Mouse (Mus musculus): Measurements from ENCODE around the gene Shisa5. TPM values are rescaled to one million over a fixed set of nuclear protein-coding genes. Genes with fewer than 3 reads are reported as not detected.

Shisa5 gene
- total and polyA plus RNA-seq, 3 experiments, result 17.1 to 207 (median 50.0) TPM

DNA sequence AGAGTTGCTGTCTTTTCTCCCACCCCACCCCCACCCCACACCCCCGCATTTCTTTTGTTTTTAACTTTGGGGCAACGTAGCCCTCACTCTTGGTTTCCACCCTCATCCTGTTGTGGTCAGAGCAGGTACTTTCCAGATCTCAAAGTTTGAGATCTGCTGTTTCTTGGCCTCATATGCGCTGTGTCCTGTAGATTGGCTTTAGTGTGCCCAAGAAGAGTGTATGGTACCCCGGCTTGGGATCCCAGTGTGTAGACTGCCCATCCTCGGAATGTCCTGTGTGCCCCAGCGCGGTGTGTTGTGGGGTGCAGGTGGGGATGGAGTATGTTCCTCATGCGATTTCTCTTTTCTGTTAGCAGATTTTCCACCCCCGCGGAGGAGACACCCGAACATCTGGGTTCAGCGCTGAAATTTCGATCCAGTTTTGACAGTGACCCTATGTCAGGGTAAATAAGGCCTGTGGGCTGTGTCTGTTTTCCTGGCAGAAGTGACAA is 12.7 kb downstream of the Shisa5 start:
- H3K4me1 ChIP-seq (ENCODE audit: insufficient read depth, low read depth, low read length), result peaks cover 48% of the 10 kb centered on the region
- H3K27me3 ChIP-seq (ENCODE audit: insufficient read depth, low read length), result no peaks in the 10 kb centered on the region
- TF ChIP-seq TAL1 (conservative IDR thresholded peaks at IDR 0.05; ENCODE audit: low read depth, low read length), result no peak
- no peak for TF ChIP-seq GATA2 (IDR thresholded peaks at IDR 0.05; ENCODE audit: borderline replicate concordance, low read depth, low read length)
- TF ChIP-seq GATA1 (IDR thresholded peaks at IDR 0.05; ENCODE audit: borderline replicate concordance, low read length), result no peak
- no peak for TF ChIP-seq POLR2AphosphoS5 (IDR thresholded peaks at IDR 0.05; ENCODE audit: insufficient replicate concordance, low read depth, low read length)
- TF ChIP-seq CTCF (IDR thresholded peaks at IDR 0.05; ENCODE audit: low read depth, low read length), result no peak
- H3K4me3 ChIP-seq (ENCODE audit: low read depth, low read length), result no peak overlapping the region
- H3K36me3 ChIP-seq (replicated peaks), result peaks cover 42% of the 10 kb centered on the region
- no peak for DNase-seq (ENCODE audit: low spot score)
- no peak for ATAC-seq (ENCODE audit: extremely low read depth, insufficient number of reproducible peaks, low FRiP score, poor library complexity, severe bottlenecking)
- no peaks in the 10 kb centered on the region for H3K9me3 ChIP-seq (replicated peaks)

DNA sequence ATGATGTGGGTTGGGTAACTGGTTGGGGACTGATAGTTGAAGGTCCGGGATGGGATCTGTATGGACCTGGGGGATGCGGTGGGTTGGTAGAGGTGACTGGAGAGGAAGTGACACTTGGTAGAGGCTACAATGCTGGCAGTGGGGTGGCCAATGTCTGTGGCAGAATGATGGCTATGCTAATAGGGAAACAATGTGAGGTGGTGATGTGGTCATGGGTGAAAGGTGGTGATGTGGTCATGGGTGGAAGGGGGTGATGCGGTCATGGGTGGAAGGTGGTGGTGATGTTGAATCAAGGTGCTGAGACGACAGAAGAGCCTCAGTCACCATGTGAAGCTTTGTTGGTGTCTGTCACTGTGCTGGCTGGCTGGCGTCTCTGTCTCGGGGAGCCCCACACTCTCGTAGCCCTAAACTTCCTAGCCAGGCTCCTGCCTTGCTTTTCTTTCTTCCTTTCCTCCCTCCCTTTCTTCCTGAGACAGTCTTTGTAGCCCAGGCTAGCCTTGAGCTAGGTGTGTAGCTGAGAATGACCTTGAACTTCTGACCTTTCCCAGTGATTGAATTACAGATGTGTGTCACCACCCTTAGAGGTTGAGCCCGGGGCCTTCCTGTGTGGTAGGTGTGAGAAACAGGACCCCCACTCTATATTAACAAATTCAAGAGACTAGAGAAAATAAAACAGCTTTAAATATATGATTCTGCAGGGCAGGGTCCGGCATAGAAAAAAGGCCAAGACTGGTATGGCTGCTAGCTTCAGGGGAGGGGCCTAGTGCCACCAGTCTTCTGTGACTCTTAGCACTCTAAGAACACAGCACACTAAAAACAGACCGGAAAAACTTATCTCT is 13.5 kb downstream of the Shisa5 start:
- ATAC-seq (ENCODE audit: extremely low read depth, insufficient number of reproducible peaks, low FRiP score, poor library complexity, severe bottlenecking), result no peak
- DNase-seq (ENCODE audit: low spot score), result no peak
- peaks cover 53% of the 10 kb centered on the region for H3K4me1 ChIP-seq (ENCODE audit: insufficient read depth, low read depth, low read length)

DNA sequence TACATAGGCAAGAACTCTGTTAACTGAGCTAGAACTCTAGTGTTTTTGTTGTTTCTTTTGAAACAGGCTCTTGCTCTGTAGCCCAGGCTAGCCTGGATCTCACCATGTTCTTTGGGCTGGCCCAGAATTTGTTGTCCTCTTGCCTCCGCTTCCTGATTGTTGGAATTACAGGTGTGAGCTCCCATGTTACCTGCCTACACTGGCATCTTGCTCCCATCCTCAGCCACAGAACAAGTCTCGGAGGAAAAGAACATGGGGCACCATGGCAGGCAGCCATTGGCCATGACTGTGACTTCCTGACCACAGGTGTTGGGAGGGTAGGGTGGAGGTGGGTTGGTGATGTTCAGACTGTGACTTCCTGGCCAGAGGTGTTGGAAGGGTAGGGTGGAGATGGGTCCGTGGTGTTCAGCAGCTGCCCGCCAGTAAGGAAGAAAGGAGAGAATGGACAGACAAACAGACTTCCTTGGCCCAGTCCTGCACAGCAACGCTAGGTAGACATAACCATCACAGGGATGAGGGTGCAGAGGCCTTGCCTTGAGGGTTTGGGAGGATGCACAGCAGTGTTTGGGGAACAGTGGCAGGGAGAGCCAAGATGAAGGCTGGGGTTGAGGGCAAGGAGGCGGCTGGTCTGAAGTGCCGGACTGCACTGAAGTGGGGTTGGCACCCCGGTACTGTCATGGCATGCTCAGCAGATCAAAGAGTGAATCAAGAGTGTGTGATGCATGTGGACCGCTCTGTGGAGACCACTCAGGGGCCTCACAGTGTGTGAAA is 14.3 kb downstream of the Shisa5 start:
- 0 out of 2 replicates have a peak overlapping the region, but pooled peaks have one; percentile 4 for H3K4me3 ChIP-seq (ENCODE audit: low read depth, low read length)
- H3K4me1 ChIP-seq (ENCODE audit: insufficient read depth, low read depth, low read length), result peaks cover 61% of the 10 kb centered on the region
- TF ChIP-seq GATA1 (IDR thresholded peaks at IDR 0.05; ENCODE audit: borderline replicate concordance, low read length), result no peak
- TF ChIP-seq GATA2 (IDR thresholded peaks at IDR 0.05; ENCODE audit: borderline replicate concordance, low read depth, low read length), result no peak
- no peak for TF ChIP-seq TAL1 (conservative IDR thresholded peaks at IDR 0.05; ENCODE audit: low read depth, low read length)
- no peak for TF ChIP-seq CTCF (IDR thresholded peaks at IDR 0.05; ENCODE audit: low read depth, low read length)
- TF ChIP-seq POLR2AphosphoS5 (IDR thresholded peaks at IDR 0.05; ENCODE audit: insufficient replicate concordance, low read depth, low read length), result no peak
- ATAC-seq (ENCODE audit: extremely low read depth, insufficient number of reproducible peaks, low FRiP score, poor library complexity, severe bottlenecking) (no peak), DNase-seq (ENCODE audit: low spot score) (no peak)
- no peaks in the 10 kb centered on the region for H3K9me3 ChIP-seq (replicated peaks)
- no peaks in the 10 kb centered on the region for H3K27me3 ChIP-seq (ENCODE audit: insufficient read depth, low read length)
- H3K36me3 ChIP-seq (replicated peaks), result peaks cover 55% of the 10 kb centered on the region

More for the DNA sequence above, 13.5 kb downstream of the Shisa5 start:
- Histone ChIP-seq H3K4me3 (ENCODE audit: low read depth, low read length) (no peak overlapping the region), H3K27me3 (ENCODE audit: insufficient read depth, low read length) (no peaks in the 10 kb centered on the region), H3K36me3 (replicated peaks) (peaks cover 47% of the 10 kb centered on the region), H3K9me3 (replicated peaks) (no peaks in the 10 kb centered on the region)
- TF ChIP-seq CTCF (IDR thresholded peaks at IDR 0.05; ENCODE audit: low read depth, low read length) (no peak), GATA2 (IDR thresholded peaks at IDR 0.05; ENCODE audit: borderline replicate concordance, low read depth, low read length) (no peak), POLR2AphosphoS5 (IDR thresholded peaks at IDR 0.05; ENCODE audit: insufficient replicate concordance, low read depth, low read length) (no peak), GATA1 (IDR thresholded peaks at IDR 0.05; ENCODE audit: borderline replicate concordance, low read length) (no peak), TAL1 (conservative IDR thresholded peaks at IDR 0.05; ENCODE audit: low read depth, low read length) (no peak)

DNA sequence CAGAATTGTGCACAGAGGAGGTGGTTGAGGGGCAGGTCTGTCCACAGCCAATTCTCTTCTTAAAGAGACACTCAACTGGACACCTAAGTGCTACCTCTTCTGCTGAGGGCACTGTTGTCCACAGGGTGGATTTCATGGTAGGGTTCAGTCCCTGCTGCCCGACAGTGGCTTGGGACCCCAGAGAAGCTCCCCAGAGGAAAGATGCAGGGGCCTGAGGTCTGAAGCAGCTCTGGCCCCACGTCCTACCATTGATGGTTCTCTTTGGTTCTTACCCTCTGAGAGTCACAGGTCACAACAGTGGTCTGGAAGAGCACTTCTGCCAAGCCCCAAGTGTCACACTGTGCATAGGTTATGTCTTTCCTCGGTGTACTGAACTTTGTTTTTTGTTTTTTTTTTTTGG is 15.0 kb downstream of the Shisa5 start:
- ATAC-seq (ENCODE audit: extremely low read depth, insufficient number of reproducible peaks, low FRiP score, poor library complexity, severe bottlenecking) (no peak), DNase-seq (ENCODE audit: low spot score) (no peak)
- TF ChIP-seq CTCF (IDR thresholded peaks at IDR 0.05; ENCODE audit: low read depth, low read length) (no peak), TAL1 (conservative IDR thresholded peaks at IDR 0.05; ENCODE audit: low read depth, low read length) (no peak)
- Histone ChIP-seq H3K27me3 (ENCODE audit: insufficient read depth, low read length) (no peaks in the 10 kb centered on the region), H3K36me3 (replicated peaks) (peaks cover 62% of the 10 kb centered on the region), H3K4me3 (ENCODE audit: low read depth, low read length) (no peak overlapping the region), H3K9me3 (replicated peaks) (no peaks in the 10 kb centered on the region), H3K4me1 (ENCODE audit: insufficient read depth, low read depth, low read length) (peaks cover 68% of the 10 kb centered on the region)

DNA sequence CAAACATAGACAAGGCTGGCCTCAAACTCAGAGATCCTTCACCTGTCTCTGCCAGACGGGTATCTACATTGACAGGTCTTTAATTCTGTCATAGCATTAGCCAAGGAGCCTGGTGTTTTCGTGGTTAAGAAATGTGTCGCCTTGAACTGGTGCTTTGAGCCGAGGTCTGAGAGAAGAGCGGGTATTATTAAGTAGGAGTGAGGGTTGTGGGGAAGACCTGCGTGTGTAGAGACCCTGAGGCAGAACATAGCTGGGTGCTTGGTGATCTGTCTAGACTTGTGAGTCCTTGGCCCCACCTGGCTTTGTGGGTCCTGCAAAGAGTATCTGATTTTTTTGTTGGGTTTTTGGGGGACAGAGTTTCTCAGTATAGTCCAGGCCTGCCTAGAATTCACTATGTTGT is 15.5 kb downstream of the Shisa5 start:
- TF ChIP-seq GATA1 (IDR thresholded peaks at IDR 0.05; ENCODE audit: borderline replicate concordance, low read length), result no peak
- TF ChIP-seq POLR2AphosphoS5 (IDR thresholded peaks at IDR 0.05; ENCODE audit: insufficient replicate concordance, low read depth, low read length), result no peak
- no peak for TF ChIP-seq GATA2 (IDR thresholded peaks at IDR 0.05; ENCODE audit: borderline replicate concordance, low read depth, low read length)
- no peak for TF ChIP-seq CTCF (IDR thresholded peaks at IDR 0.05; ENCODE audit: low read depth, low read length)
- TF ChIP-seq TAL1 (conservative IDR thresholded peaks at IDR 0.05; ENCODE audit: low read depth, low read length), result no peak

GRCm38 (mm10) chr9:109054712-109055111 is 16.3 kb downstream of the Shisa5 start:
- H3K36me3 ChIP-seq (replicated peaks), result peaks cover 69% of the 10 kb centered on the region
- H3K4me1 ChIP-seq (ENCODE audit: insufficient read depth, low read depth, low read length), result peaks cover 80% of the 10 kb centered on the region
- no peaks in the 10 kb centered on the region for H3K27me3 ChIP-seq (ENCODE audit: insufficient read depth, low read length)
- DNase-seq (ENCODE audit: low spot score) (peak; percentile 84), ATAC-seq (ENCODE audit: extremely low read depth, insufficient number of reproducible peaks, low FRiP score, poor library complexity, severe bottlenecking) (peak; percentile 62)
- TF ChIP-seq GATA2 (IDR thresholded peaks at IDR 0.05; ENCODE audit: borderline replicate concordance, low read depth, low read length), result no peak
- TF ChIP-seq POLR2AphosphoS5 (IDR thresholded peaks at IDR 0.05; ENCODE audit: insufficient replicate concordance, low read depth, low read length), result no peak
- TF ChIP-seq GATA1 (IDR thresholded peaks at IDR 0.05; ENCODE audit: borderline replicate concordance, low read length), result no peak
- no peak for TF ChIP-seq CTCF (IDR thresholded peaks at IDR 0.05; ENCODE audit: low read depth, low read length)
- TF ChIP-seq TAL1 (conservative IDR thresholded peaks at IDR 0.05; ENCODE audit: low read depth, low read length), result no peak
- H3K9me3 ChIP-seq (replicated peaks), result no peaks in the 10 kb centered on the region
- H3K4me3 ChIP-seq (ENCODE audit: low read depth, low read length), result peak overlapping the region; percentile 67

More for the DNA sequence above, 15.5 kb downstream of the Shisa5 start:
- ATAC-seq (ENCODE audit: extremely low read depth, insufficient number of reproducible peaks, low FRiP score, poor library complexity, severe bottlenecking) (no peak), DNase-seq (ENCODE audit: low spot score) (no peak)
- Histone ChIP-seq H3K4me3 (ENCODE audit: low read depth, low read length) (no peak overlapping the region), H3K9me3 (replicated peaks) (no peaks in the 10 kb centered on the region), H3K36me3 (replicated peaks) (peaks cover 67% of the 10 kb centered on the region), H3K4me1 (ENCODE audit: insufficient read depth, low read depth, low read length) (peaks cover 73% of the 10 kb centered on the region), H3K27me3 (ENCODE audit: insufficient read depth, low read length) (no peaks in the 10 kb centered on the region)

All from G1E (cell line).